Mouse (Mus musculus) MEL (cell line): ENCODE results near the gene Foxn4. TPM values are rescaled to one million over a fixed set of nuclear protein-coding genes. Genes with fewer than 3 reads are reported as not detected.
A peak's percentile ranks its signal among the peaks of the same experiment; 100 is the strongest.

ENCODE experiments used
- DNase-seq: peaks from one replicate; pipeline ENCODE4 v3.0.0; 2011; ENCODE audit warnings: low read depth, low spot score
- H3K27ac ChIP-seq: 2 replicates; pipeline ENCODE4 v1.5.1; 2012; ENCODE audit warnings: low read depth, mild to moderate bottlenecking, control low read depth, low read length, moderate library complexity; ENCODE audit not compliant: control insufficient read depth
- H3K27me3 ChIP-seq, 2 experiments: fragments of 150-350 bp in 1 of 2; sonication (generic) in 1 of 2; 2 replicates each; pipeline ENCODE4 v1.6.1; 2012; ENCODE audit warnings: low read length in 2 of 2, mild to moderate bottlenecking in 2 of 2, improper control_type of control experiment in 1 of 2, moderate library complexity in 1 of 2; ENCODE audit not compliant: insufficient read depth in 2 of 2, control insufficient read depth in 1 of 2
- H3K36me3 ChIP-seq, 2 experiments: 2 replicates each; pipeline ENCODE4 v1.6.1; 2012 to 2014; ENCODE audit warnings: low read length in 2 of 2, improper control_type of control experiment in 1 of 2, inconsistent platforms in 1 of 2, mild to moderate bottlenecking in 1 of 2; ENCODE audit not compliant: insufficient read depth in 2 of 2, control insufficient read depth in 1 of 2
- H3K4me1 ChIP-seq, 2 experiments: fragments of 150-350 bp in 1 of 2; sonication (generic) in 1 of 2; 2 replicates each; pipeline ENCODE4 v1.6.1; 2012; ENCODE audit warnings: low read length in 2 of 2, improper control_type of control experiment in 1 of 2, mild to moderate bottlenecking in 1 of 2; ENCODE audit not compliant: insufficient read depth in 2 of 2, control insufficient read depth in 1 of 2
- H3K4me3 ChIP-seq, 2 experiments: fragments of 150-350 bp in 1 of 2; sonication (generic) in 1 of 2; 2 replicates each; pipeline ENCODE4 v1.5.1; 2012; ENCODE audit warnings: low read depth in 2 of 2, low read length in 2 of 2, mild to moderate bottlenecking in 2 of 2, moderate library complexity in 2 of 2, control low read depth in 1 of 2, improper control_type of control experiment in 1 of 2; ENCODE audit not compliant: control insufficient read depth in 1 of 2, insufficient read depth in 1 of 2
- H3K79me2 ChIP-seq: 2 replicates; pipeline ENCODE4 v1.6.1; 2012; ENCODE audit warnings: mild to moderate bottlenecking, low read length, moderate library complexity; ENCODE audit not compliant: control insufficient read depth, poor library complexity, insufficient read depth
- H3K9ac ChIP-seq: 2 replicates; pipeline ENCODE4 v1.6.1; 2012; ENCODE audit warnings: low read depth, mild to moderate bottlenecking, control low read depth, low read length, moderate library complexity; ENCODE audit not compliant: control insufficient read depth, poor library complexity, severe bottlenecking
- H3K9me3 ChIP-seq: fragments of 150-350 bp; sonication (generic); replicated peaks from 2 replicates; pipeline ENCODE4 v1.6.1; 2012; ENCODE audit warnings: mild to moderate bottlenecking, low read length, improper control_type of control experiment, moderate library complexity; ENCODE audit not compliant: insufficient read depth
- BHLHE40 ChIP-seq: IDR thresholded peaks from 2 replicates; pipeline ENCODE4 v1.6.1; 2012; ENCODE audit warnings: low read depth, mild to moderate bottlenecking, inconsistent platforms, low read length, improper control_type of control experiment, borderline replicate concordance
- CHD1 ChIP-seq: IDR thresholded peaks from 2 replicates; pipeline ENCODE4 v1.6.1; 2012; ENCODE audit warnings: low read depth, mild to moderate bottlenecking, inconsistent platforms, low read length, improper control_type of control experiment
- CHD2 ChIP-seq: IDR thresholded peaks from 2 replicates; pipeline ENCODE4 v1.6.1; 2011; ENCODE audit warnings: low read length, improper control_type of control experiment
- CTCF ChIP-seq, 3 experiments: IDR thresholded peaks in 2 of 3; conservative IDR thresholded peaks in 1 of 3; 2 replicates each; pipeline ENCODE4 v1.5.1; 2011 to 2012; ENCODE audit warnings: low read length in 3 of 3, low read depth in 2 of 3, mild to moderate bottlenecking in 2 of 3, improper control_type of control experiment in 1 of 3, inconsistent platforms in 1 of 3, mixed read lengths in 1 of 3, moderate library complexity in 1 of 3; ENCODE audit not compliant: control insufficient read depth in 1 of 3, insufficient read depth in 1 of 3, poor library complexity in 1 of 3, severe bottlenecking in 1 of 3
- EP300 ChIP-seq, 2 experiments: IDR thresholded peaks; 2 replicates each; pipeline ENCODE4 v1.6.1; 2011; ENCODE audit warnings: improper control_type of control experiment in 2 of 2, low read length in 2 of 2, low read depth in 1 of 2, mild to moderate bottlenecking in 1 of 2
- KAT2A ChIP-seq: conservative IDR thresholded peaks from 2 replicates; pipeline ENCODE4 v1.6.1; 2012; ENCODE audit warnings: low read depth, low read length, improper control_type of control experiment, inconsistent platforms
- MAFK ChIP-seq: IDR thresholded peaks from 2 replicates; pipeline ENCODE4 v1.6.1; 2011; ENCODE audit warnings: low read depth, mild to moderate bottlenecking, low read length, improper control_type of control experiment, borderline replicate concordance
- MAX ChIP-seq: IDR thresholded peaks from 2 replicates; pipeline ENCODE4 v1.6.1; 2011; ENCODE audit warnings: low read length, improper control_type of control experiment
- MEF2A ChIP-seq: IDR thresholded peaks from 2 replicates; pipeline ENCODE4 v1.6.1; 2014; ENCODE audit warnings: low read depth, mild to moderate bottlenecking, inconsistent platforms, low read length, improper control_type of control experiment; ENCODE audit not compliant: poor library complexity, insufficient replicate concordance, severe bottlenecking; ENCODE audit errors: extremely low read depth
- MYB ChIP-seq: IDR thresholded peaks from 2 replicates; pipeline ENCODE4 v1.6.1; 2011; ENCODE audit warnings: mild to moderate bottlenecking, low read depth, low read length, improper control_type of control experiment
- NRF1 ChIP-seq: IDR thresholded peaks from 2 replicates; pipeline ENCODE4 v1.6.1; 2014; ENCODE audit warnings: low read depth, mild to moderate bottlenecking, inconsistent platforms, low read length, improper control_type of control experiment, moderate library complexity; ENCODE audit not compliant: poor library complexity, insufficient read depth, severe bottlenecking
- POLR2A ChIP-seq, 2 experiments: IDR thresholded peaks; 2 replicates each; pipeline ENCODE4 v1.6.1; 2011 to 2012; ENCODE audit warnings: low read length in 2 of 2, mild to moderate bottlenecking in 2 of 2, control low read depth in 1 of 2, improper control_type of control experiment in 1 of 2, low read depth in 1 of 2, moderate library complexity in 1 of 2; ENCODE audit not compliant: control insufficient read depth in 1 of 2, insufficient read depth in 1 of 2, poor library complexity in 1 of 2
- POLR2AphosphoS2 ChIP-seq: IDR thresholded peaks from 2 replicates; pipeline ENCODE4 v1.6.1; 2011; ENCODE audit warnings: low read length, improper control_type of control experiment
- POLR2AphosphoS5 ChIP-seq: IDR thresholded peaks from 2 replicates; pipeline ENCODE4 v1.6.1; 2012; ENCODE audit warnings: low read depth, borderline replicate concordance, mild to moderate bottlenecking, inconsistent platforms, low read length, moderate library complexity, mixed read lengths
- SIN3A ChIP-seq: IDR thresholded peaks from 2 replicates; pipeline ENCODE4 v1.6.1; 2012; ENCODE audit warnings: low read length, improper control_type of control experiment, inconsistent platforms
- SMC3 ChIP-seq: IDR thresholded peaks from 2 replicates; pipeline ENCODE4 v1.6.1; 2011; ENCODE audit warnings: low read depth, low read length, improper control_type of control experiment
- TAL1 ChIP-seq: IDR thresholded peaks from 2 replicates; pipeline ENCODE4 v1.6.1; 2012; ENCODE audit warnings: mild to moderate bottlenecking, inconsistent platforms, low read length, moderate library complexity, mixed read lengths
- TCF12 ChIP-seq: IDR thresholded peaks from 2 replicates; pipeline ENCODE4 v1.6.1; 2014; ENCODE audit warnings: low read depth, mild to moderate bottlenecking, inconsistent platforms, low read length, improper control_type of control experiment, moderate library complexity
- USF1 ChIP-seq: IDR thresholded peaks from 2 replicates; pipeline ENCODE4 v1.6.1; 2014; ENCODE audit warnings: low read depth, mild to moderate bottlenecking, inconsistent platforms, low read length, improper control_type of control experiment, moderate library complexity
- USF2 ChIP-seq, 2 experiments: IDR thresholded peaks; 2 replicates each; pipeline ENCODE4 v1.6.1; 2011 to 2012; ENCODE audit warnings: improper control_type of control experiment in 2 of 2, low read length in 2 of 2, borderline replicate concordance in 1 of 2, inconsistent platforms in 1 of 2, low read depth in 1 of 2, mild to moderate bottlenecking in 1 of 2; ENCODE audit not compliant: insufficient read depth in 1 of 2
- ZKSCAN1 ChIP-seq: IDR thresholded peaks from 2 replicates; pipeline ENCODE4 v1.6.1; 2012; ENCODE audit warnings: low read depth, mild to moderate bottlenecking, inconsistent platforms, low read length, improper control_type of control experiment, moderate library complexity
- ZMIZ1 ChIP-seq: IDR thresholded peaks from 2 replicates; pipeline ENCODE4 v1.6.1; 2012; ENCODE audit warnings: low read depth, mild to moderate bottlenecking, inconsistent platforms, low read length, improper control_type of control experiment, moderate library complexity
- ZNF384 ChIP-seq: IDR thresholded peaks from 2 replicates; pipeline ENCODE4 v1.6.1; 2012; ENCODE audit warnings: low read depth, mild to moderate bottlenecking, inconsistent platforms, low read length, improper control_type of control experiment
- polyA plus RNA-seq, 2 experiments: library from polyadenylated mRNA; stranded (reverse) in 1 of 2; unstranded in 1 of 2; fragments of >175 nt in 1 of 2; fragments of >200 nt in 1 of 2; gene quantifications; 2 replicates each; pipeline versions ENCODE4 v1.2.1 to v1.2.4; 2012; ENCODE audit warnings: low replicate concordance in 2 of 2, low read depth in 1 of 2; ENCODE audit not compliant: insufficient read length in 2 of 2, insufficient read depth in 1 of 2, missing spikeins in 1 of 2
- total RNA-seq: library from RNA; depleted of rRNA; stranded (reverse); fragments of 300-350 nt; gene quantifications from 2 replicates; pipeline ENCODE4 v1.2.3, GENCODE M21; 2012

The Foxn4 gene
- total and polyA plus RNA-seq, 3 experiments = 0.07 TPM; not detected in 2

- no peak overlapping the region for H3K4me3 ChIP-seq
- no peaks in the 10 kb centered on the region; a peak in 1 of 4 replicates for H3K36me3 ChIP-seq
- no peaks in the 10 kb centered on the region for H3K9me3 ChIP-seq
- no peak overlapping the region for H3K27ac ChIP-seq
- no peaks in the 10 kb centered on the region for H3K79me2 ChIP-seq
- peaks cover 3 to 12% of the 10 kb centered on the region in 2 experiments; a peak in 3 of 4 replicates for H3K4me1 ChIP-seq
- DNase-seq = no peak
- H3K9ac ChIP-seq = no peak overlapping the region
- H3K27me3 ChIP-seq = no peaks in the 10 kb centered on the region
- TF ChIP-seq NRF1 (no peak), CHD2 (no peak), ZMIZ1 (no peak), TCF12 (no peak), ZKSCAN1 (no peak), MEF2A (no peak), MAFK (no peak), MYB (no peak), USF1 (no peak), POLR2AphosphoS2 (no peak), KAT2A (no peak), USF2 (IDR thresholded peaks at IDR 0.05; ENCODE audit: borderline replicate concordance in 1 of 2, insufficient read depth in 1 of 2, low read depth in 1 of 2, low read length in 2 of 2) (no peak), CHD1 (no peak), POLR2AphosphoS5 (no peak), CTCF (IDR thresholded peaks at IDR 0.05 in 2 of 3, conservative IDR thresholded peaks at IDR 0.05 in 1 of 3; ENCODE audit: control insufficient read depth in 1 of 3, insufficient read depth in 1 of 3, low read depth in 2 of 3, low read length in 3 of 3, poor library complexity in 1 of 3, severe bottlenecking in 1 of 3) (no peak), BHLHE40 (no peak), EP300 (IDR thresholded peaks at IDR 0.05; ENCODE audit: low read depth in 1 of 2, low read length in 2 of 2) (no peak), SMC3 (no peak), TAL1 (no peak)
These were observed 4.1 kb downstream of the Foxn4 start for GRCm38 (mm10) chr5:114269499-114269898.

GRCm38 (mm10) chr5:114268646-114269045 is 5.0 kb downstream of the Foxn4 start:
- H3K9ac ChIP-seq = no peak overlapping the region

More at GRCm38 (mm10) chr5:114268646-114269045, 5.0 kb downstream of the Foxn4 start:
- Histone ChIP-seq H3K79me2 (no peaks in the 10 kb centered on the region), H3K4me3 (no peak overlapping the region), H3K27ac (no peak overlapping the region), H3K9me3 (no peaks in the 10 kb centered on the region), H3K4me1 (peaks cover 3 to 12% of the 10 kb centered on the region in 2 experiments; a peak in 3 of 4 replicates), H3K36me3 (no peaks in the 10 kb centered on the region; a peak in 1 of 4 replicates), H3K27me3 (no peaks in the 10 kb centered on the region)
- TF ChIP-seq POLR2A (IDR thresholded peaks at IDR 0.05; ENCODE audit: control insufficient read depth in 1 of 2, insufficient read depth in 1 of 2, low read depth in 1 of 2, low read length in 2 of 2, poor library complexity in 1 of 2) = 0 out of 4 replicates have a peak, but pooled peaks of 1 of the 2 experiments have one; percentile 22
- peak; percentile 35; the same call in 1 of the 2 replicates for TF ChIP-seq SIN3A
- TF ChIP-seq USF1 = no peak
- 0 out of 4 replicates have a peak, but pooled peaks of 1 of the 2 experiments have one; percentile 16 for TF ChIP-seq EP300 (IDR thresholded peaks at IDR 0.05; ENCODE audit: low read depth in 1 of 2, low read length in 2 of 2)
- TF ChIP-seq MYB = 0 out of 2 replicates have a peak, but pooled peaks have one; percentile 14
- TF ChIP-seq ZNF384 = no peak
- TF ChIP-seq MAX = peak; percentile 58
- peak; percentile 86 for DNase-seq
